Mouse (Mus musculus): ENCODE results near the gene Tcaim. TPM values are rescaled to one million over a fixed set of nuclear protein-coding genes. Genes with fewer than 3 reads are reported as not detected.

Gene Tcaim
- polyA plus RNA-seq, 1 experiment from 2014 or later, result 3.2 TPM

GRCm38 (mm10) chr9:122872595-122872994 lies 67.3 kb downstream of the Tcaim start:
- Histone ChIP-seq H3K4me1 (replicated peaks; ENCODE audit: control insufficient read depth, insufficient read depth, low read length) (no peaks in the 10 kb centered on the region), H3K27ac (ENCODE audit: low read depth, low read length) (no peak overlapping the region), H3K9me3 (ENCODE audit: control insufficient read depth) (no peaks in the 10 kb centered on the region), H3K9ac (ENCODE audit: low read depth, low read length) (no peak overlapping the region), H3K36me3 (ENCODE audit: control insufficient read depth, insufficient read depth) (no peaks in the 10 kb centered on the region), H3K4me2 (replicated peaks; ENCODE audit: low read depth) (no peak overlapping the region), H3K27me3 (replicated peaks; ENCODE audit: control insufficient read depth, insufficient read depth, low read length) (no peaks in the 10 kb centered on the region), H3K4me3 (ENCODE audit: low read depth, low read length) (no peak overlapping the region)
- 80% methylated on average over 4 of the region's 4 CpGs for WGBS
- TF ChIP-seq CTCF (IDR thresholded peaks at IDR 0.05; ENCODE audit: low read depth), result no peak
- no peak for ATAC-seq

- no peaks in the 10 kb centered on the region for H3K9me3 ChIP-seq (ENCODE audit: control insufficient read depth)
- H3K4me2 ChIP-seq (replicated peaks; ENCODE audit: low read depth), result no peak overlapping the region
- ATAC-seq, result no peak
- no peaks in the 10 kb centered on the region for H3K27me3 ChIP-seq (replicated peaks; ENCODE audit: control insufficient read depth, insufficient read depth, low read length)
- TF ChIP-seq CTCF (IDR thresholded peaks at IDR 0.05; ENCODE audit: low read depth), result no peak
- 54% methylated on average over 1 of the region's 1 CpGs for WGBS
- H3K4me3 ChIP-seq (ENCODE audit: low read depth, low read length), result no peak overlapping the region
- no peaks in the 10 kb centered on the region for H3K36me3 ChIP-seq (ENCODE audit: control insufficient read depth, insufficient read depth)
- no peak overlapping the region for H3K9ac ChIP-seq (ENCODE audit: low read depth, low read length)
- no peak overlapping the region for H3K27ac ChIP-seq (ENCODE audit: low read depth, low read length)
- no peaks in the 10 kb centered on the region for H3K4me1 ChIP-seq (replicated peaks; ENCODE audit: control insufficient read depth, insufficient read depth, low read length)
These were observed 69.3 kb downstream of the Tcaim start for GRCm38 (mm10) chr9:122874653-122875052.

- Histone ChIP-seq H3K9ac (ENCODE audit: low read depth, low read length) (no peak overlapping the region), H3K36me3 (ENCODE audit: control insufficient read depth, insufficient read depth) (no peaks in the 10 kb centered on the region), H3K27ac (ENCODE audit: low read depth, low read length) (no peak overlapping the region), H3K4me3 (ENCODE audit: low read depth, low read length) (no peak overlapping the region), H3K4me2 (replicated peaks; ENCODE audit: low read depth) (no peak overlapping the region), H3K27me3 (replicated peaks; ENCODE audit: control insufficient read depth, insufficient read depth, low read length) (no peaks in the 10 kb centered on the region), H3K4me1 (replicated peaks; ENCODE audit: control insufficient read depth, insufficient read depth, low read length) (no peaks in the 10 kb centered on the region), H3K9me3 (ENCODE audit: control insufficient read depth) (no peaks in the 10 kb centered on the region)
- WGBS, result 93% methylated on average over 2 of the region's 2 CpGs
- ATAC-seq, result no peak
- no peak for TF ChIP-seq CTCF (IDR thresholded peaks at IDR 0.05; ENCODE audit: low read depth)
These were observed 69.8 kb downstream of the Tcaim start for GRCm38 (mm10) chr9:122875145-122875544.

GRCm38 (mm10) chr9:122885385-122885784 lies 80.0 kb downstream of the Tcaim start, which contains the start of gene Zkscan7:
Zkscan7 (plus strand) TSS chr9:122885685.
- Histone ChIP-seq H3K27me3 (replicated peaks; ENCODE audit: control insufficient read depth, insufficient read depth, low read length) (no peaks in the 10 kb centered on the region), H3K9ac (ENCODE audit: low read depth, low read length) (no peak within 1 kb of the TSS), H3K4me2 (replicated peaks; ENCODE audit: low read depth) (peak within 1 kb of the TSS; percentile 94), H3K36me3 (ENCODE audit: control insufficient read depth, insufficient read depth) (no peaks in the 10 kb centered on the region; the same call in 1 of the 2 replicates), H3K9me3 (ENCODE audit: control insufficient read depth) (0 out of 2 replicates have a peak, but pooled peaks cover 2% of the 10 kb centered on the region), H3K4me3 (ENCODE audit: low read depth, low read length) (peak within 1 kb of the TSS; percentile 55), H3K4me1 (replicated peaks; ENCODE audit: control insufficient read depth, insufficient read depth, low read length) (no peaks in the 10 kb centered on the region), H3K27ac (ENCODE audit: low read depth, low read length) (no peak within 1 kb of the TSS)
- no peak for TF ChIP-seq CTCF (IDR thresholded peaks at IDR 0.05; ENCODE audit: low read depth)
- ATAC-seq, result no peak
- 90% methylated on average over 3 of the region's 3 CpGs for WGBS

Other genes with a start within 250 kb of the Tcaim start
- 0.04 and 0.16 TPM in 2 replicates for gene Topaz1, start 58.2 kb upstream of the Tcaim start, polyA plus RNA-seq (2015; fragmentation: Nextera tagmentation; extraction: Ambion mirVana)
- not detected in 2 replicates for gene Gm35549, start 38.5 kb downstream of the Tcaim start, polyA plus RNA-seq (2015; fragmentation: Nextera tagmentation; extraction: Ambion mirVana)
- gene Zfp445, start 60.5 kb downstream of the Tcaim start, polyA plus RNA-seq (2015; fragmentation: Nextera tagmentation; extraction: Ambion mirVana), result 12.0 and 15.3 TPM in 2 replicates
- gene Zkscan7, start 80.1 kb downstream of the Tcaim start, polyA plus RNA-seq (2015; fragmentation: Nextera tagmentation; extraction: Ambion mirVana), result 2.2 and 2.5 TPM in 2 replicates
- gene Zfp105, start 117.5 kb downstream of the Tcaim start, polyA plus RNA-seq (2015; fragmentation: Nextera tagmentation; extraction: Ambion mirVana), result 3.5 and 4.8 TPM in 2 replicates
- 51.3 and 55.9 TPM in 2 replicates for gene 1110059G10Rik, start 145.5 kb downstream of the Tcaim start, polyA plus RNA-seq (2015; fragmentation: Nextera tagmentation; extraction: Ambion mirVana)
- gene Kif15, start 145.5 kb downstream of the Tcaim start, polyA plus RNA-seq (2015; fragmentation: Nextera tagmentation; extraction: Ambion mirVana), result 10.0 and 10.1 TPM in 2 replicates
- 25.9 and 26.2 TPM in 2 replicates for gene Tmem42, start 215.8 kb downstream of the Tcaim start, polyA plus RNA-seq (2015; fragmentation: Nextera tagmentation; extraction: Ambion mirVana)
- gene Tgm4, start 229.2 kb downstream of the Tcaim start, polyA plus RNA-seq (2015; fragmentation: Nextera tagmentation; extraction: Ambion mirVana), result 0.21 TPM in 1 of 2 replicates, not detected in the other

Data from intestine, postnatal 0 days (tissue).